Mouse (Mus musculus) retina, embryonic 14.5 days (tissue): ENCODE results near the gene Vps72.
A peak's percentile ranks its signal among the peaks of the same experiment; 100 is the strongest.
"Not testable (repeated sequence)": the region's sequence is repeated elsewhere in the genome, so short reads cannot be mapped to it uniquely, and the experiment has no call there.

Experiments used
- DNase-seq: peaks from one replicate; pipeline ENCODE4 v3.0.0-alpha.2; 2015; ENCODE audit warnings: low spot score

Vps72 gene

DNA sequence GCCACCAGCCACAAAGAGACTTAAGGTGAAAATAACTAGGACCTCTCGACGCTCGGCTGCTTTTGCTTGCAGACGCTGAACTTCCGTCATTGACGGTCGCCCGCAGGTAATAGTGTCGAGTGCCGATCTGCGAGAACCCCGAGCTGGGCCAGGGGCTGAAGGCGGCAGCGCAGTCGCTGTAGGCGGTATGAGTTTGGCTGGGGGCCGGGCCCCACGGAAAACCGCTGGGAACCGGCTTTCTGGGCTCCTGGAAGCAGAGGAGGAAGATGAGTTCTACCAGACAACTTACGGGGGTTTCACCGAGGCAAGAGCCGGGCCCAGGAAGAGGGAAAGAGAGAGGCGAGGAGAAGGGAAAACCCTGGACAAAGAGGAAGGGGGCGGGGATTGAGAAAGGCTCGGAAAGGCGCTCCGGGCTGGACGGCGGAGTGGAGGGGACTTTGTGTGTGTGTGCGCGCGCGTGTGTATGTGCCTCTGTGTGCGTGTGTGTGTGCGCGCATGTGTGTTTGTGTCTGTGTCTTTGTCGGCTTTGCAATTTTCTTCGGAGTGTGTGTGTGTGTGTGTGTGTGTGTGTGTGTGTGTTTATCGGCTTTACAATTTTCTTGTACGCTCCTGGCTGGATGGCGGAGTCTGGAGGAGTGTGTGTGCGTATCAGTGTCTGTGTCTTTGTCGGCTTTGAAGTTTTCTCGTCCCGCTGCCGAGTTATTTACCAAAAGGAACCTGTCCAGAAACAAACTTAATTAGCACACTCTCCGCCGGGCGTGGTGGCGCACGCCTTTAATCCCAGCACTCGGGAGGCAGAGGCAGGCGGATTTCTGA is at the start of gene Vps72:
Gene Vps72, plus strand, starts transcription at position 112 of the 816 bp plus-strand sequence.
- peak; percentile 90 for DNase-seq

DNA sequence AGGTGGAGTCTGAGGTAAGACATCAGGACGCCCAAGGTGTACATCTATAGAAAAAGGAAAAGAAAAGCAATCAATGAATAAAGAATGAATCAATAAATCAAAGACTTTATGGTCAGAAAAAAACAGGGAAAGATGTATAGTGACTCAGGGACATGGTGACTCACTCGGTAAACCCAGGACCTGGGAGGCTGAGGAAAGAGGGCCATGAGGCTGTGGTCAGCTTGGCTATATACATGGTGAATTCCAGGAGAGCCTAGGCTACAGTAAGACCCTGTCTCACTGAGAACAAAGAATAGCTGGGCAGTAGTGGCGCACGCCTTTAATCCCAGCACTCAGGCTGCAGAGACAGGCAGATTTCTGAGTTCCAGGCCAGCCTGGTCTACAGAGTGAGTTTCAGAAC is 47.1 kb upstream of the Vps72 start:
- DNase-seq = no peak

DNA sequence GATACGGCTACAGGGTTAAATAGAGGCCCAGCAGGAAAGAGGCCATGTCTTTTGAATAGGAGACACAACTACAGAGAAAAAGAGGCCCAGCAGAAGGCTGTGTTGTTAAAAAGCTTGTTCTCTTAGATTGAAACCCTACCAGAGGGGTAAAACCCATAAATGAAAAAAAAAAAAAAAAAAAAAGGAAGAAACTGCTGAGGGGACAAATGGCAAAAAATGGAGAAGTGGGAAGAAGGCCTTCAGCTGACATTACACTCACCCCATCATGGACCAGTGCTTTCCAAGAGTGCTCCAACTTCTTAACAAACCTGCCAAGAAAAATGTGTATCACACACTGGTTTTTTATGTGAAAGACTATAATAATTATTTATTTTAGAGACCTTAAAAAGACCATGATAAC is 45.3 kb upstream of the Vps72 start:
- no peak for DNase-seq

DNA sequence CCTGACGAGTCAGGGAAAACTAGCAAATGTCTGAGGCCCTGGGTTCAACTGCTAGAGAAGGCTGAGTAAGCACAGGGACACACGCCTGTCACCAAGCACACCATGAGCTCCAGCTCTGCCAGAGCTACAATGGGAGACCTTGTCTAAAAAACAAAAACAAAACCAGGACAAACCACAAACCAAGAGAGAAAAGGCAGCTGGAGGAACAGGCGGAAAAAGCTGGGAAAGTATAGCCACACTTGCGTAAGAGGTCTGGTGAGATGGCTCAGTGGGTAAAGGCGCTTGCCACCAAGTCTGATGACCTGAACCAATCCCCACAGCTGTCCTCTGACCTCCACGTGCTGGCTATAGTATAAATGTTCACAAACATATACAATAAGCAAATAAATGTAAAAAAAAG is 44.7 kb upstream of the Vps72 start:
- DNase-seq = no peak

DNA sequence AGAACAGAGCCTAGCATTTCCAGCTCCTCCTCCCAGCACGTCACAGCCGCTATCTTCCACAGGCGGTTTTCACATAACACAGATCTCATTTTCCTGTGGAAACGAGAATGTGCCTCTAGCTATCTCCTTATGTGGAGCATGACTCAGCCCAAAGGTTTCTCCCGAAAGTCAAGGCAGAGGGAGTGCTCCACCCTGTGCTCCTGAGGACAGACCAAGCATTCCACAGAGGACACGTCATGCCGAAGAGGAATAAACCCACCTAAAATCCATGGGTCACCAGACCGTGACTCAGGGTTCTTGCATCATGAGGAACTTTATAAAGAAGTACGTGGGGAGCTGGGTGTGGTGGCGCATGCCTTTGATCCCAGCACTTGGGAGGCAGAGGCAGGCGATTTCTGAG is 44.3 kb upstream of the Vps72 start:
- DNase-seq = no peak

DNA sequence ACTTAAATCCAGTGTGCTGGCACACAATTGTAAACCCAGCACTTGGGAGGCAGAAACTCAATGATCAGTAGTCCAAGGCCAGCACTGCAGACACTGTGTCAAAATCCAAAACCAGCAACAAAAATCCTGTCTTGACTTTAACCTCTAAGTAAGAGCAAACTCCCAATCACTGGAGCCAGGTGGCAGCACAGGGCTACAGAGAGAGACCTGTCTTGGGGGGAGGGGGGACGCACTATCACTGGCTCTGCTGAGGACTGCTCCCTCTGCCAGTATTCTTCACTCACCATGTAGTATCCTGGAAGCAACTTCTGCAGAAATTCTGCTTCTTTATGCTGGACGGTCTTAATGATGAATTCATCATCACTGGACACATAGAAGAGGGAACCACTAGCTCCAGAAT is 39.2 kb upstream of the Vps72 start:
- DNase-seq = no peak

DNA sequence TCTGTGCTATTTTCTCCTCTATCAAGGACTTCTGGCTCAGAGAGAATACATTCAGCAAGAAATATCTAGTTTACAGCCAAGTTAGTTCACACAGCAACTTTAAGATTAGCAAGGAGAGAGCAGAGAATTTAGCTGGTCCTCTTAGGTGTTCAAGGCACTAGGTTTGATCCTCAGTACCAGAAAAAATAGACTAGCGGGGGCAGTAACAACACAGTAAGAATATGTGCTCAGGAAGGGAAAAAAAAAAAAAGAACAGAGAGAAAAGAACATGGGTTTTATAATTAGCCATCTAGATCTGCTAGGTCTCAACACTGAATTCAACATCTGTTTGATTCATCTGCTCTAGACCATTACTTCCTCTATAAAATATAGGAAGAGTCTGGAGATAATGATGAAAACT is 22.8 kb upstream of the Vps72 start:
- DNase-seq = no peak

DNA sequence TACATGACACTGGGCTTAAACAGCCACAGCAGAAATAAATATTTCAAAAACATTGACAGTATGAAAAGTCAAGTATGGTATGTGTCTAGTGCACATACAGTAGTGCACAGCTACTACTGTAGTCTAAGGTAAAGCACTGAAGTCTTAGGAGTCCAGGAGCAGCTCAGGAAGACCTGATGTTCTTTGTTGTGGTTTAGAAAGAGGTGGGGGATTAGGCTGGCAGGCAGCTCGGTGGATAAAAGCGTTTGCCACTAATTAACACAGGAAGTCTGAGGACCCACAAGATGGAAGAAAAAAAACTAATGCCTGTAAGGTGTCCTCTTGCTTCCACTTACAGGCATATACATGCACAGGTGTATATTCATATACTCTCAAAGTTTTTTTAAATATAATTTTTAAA is 10.0 kb upstream of the Vps72 start:
- DNase-seq = no peak

DNA sequence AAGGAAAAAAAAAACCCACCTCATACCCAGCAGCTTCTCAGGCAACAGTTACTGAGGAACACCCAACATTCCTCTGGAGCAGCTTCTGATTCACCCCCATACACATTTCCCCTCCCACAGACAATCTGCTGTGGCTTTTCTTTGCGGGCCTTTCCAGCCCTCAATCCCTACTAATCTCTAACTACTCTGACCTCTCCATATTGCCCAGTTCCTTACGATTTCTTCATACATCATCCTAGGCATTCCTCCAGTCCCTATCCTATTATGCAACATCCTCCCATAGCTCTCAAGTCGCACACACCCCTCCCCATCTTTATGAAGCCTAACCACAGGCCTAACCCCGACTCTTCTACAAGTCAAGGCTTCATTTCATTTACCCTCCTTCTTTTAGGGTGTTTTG is 5.7 kb upstream of the Vps72 start:
- DNase-seq = no peak

DNA sequence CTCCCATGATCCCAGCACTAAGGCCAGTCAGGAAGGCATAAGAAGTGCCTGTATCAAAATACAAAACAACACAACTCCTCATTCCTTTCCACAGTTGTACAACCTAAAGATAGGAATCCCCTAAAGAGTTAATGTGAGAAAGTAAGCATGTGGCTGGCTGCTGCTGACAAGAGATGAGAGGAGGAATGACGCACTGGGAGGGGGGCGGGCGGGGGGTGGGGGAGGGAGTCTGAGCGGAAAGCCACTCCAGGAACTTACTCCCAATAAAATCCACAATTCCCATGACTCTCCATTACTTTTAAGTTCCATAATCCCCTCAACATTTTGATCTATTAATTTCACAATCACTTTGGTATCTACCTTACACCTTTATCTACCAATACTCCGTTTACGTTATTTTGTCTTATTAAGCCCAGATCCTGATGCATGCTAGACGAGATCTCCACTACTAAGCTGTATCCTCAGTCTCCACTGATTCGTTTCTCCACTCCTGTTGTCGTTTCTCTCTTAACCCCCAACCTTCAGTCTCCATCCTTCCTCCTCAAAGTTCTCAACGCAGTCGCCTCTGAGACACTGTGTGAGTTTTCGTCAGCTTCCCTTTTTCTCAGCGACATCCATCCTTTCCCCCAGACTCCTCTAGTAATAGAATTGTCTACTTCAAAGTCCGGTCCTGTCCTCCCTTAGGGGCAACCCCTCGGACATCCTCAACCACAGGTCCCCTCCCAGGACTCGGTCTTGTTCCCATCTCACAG is 5.1 kb upstream of the Vps72 start:
- peak; percentile 9 for DNase-seq

DNA sequence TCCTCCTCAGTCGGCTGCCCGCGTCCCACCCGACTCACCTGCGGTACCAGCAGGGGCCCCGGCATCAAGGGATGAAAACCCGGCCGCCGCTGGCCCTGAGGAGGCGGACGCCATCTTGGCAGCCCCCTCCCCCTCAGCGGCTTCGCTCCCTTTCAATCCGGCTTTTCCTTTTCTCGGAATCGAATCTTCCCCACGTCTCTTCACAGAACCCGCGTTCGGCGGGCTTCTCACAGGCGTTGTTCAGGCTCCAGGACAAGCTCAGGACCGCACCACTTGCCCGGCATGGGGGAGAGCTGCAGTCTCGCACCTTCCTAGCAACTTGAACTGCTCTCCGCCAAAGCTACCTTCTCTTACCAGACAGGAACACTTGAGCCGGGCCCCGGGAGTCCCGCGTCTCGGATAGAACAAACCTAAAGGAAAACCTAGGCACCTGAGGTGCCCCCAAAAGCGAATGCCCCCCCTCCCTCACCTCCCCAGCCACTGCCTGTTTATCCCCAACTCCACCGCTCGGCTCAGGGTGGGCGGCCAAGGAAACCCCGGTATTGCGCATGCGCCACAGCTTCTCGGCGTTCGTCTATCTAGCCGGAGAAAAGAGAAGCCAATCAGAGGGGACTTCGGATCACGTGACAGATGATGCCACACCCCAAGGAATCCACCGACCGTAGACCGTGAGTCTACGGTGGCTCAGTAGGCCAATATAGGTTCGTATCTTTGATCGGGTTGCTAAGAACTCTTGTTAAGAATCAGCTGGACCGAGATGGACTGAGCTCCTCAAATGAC is 4.3 kb upstream of the Vps72 start, which contains the start of gene Pip5k1a:
Gene Pip5k1a, minus strand, starts transcription at position 593 of the 780 bp plus-strand sequence.
- DNase-seq = peak; percentile 100

DNA sequence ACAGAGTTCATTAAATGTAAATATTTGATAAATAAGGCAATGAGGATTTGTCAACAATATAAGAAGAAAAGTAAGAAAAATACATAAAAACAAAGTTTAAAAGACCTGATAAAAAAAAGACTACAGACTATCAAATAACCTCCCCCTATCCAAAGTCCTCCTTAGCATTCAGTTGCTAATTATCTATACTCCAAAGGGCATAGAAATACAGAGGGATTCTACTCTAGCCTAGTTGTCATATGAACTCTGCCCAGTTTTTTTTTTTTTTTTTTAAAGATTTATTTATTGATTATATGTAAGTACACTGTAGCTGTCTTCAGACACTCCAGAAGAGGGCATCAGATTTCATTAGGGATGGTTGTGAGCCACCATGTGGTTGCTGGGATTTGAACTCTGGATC is 3.5 kb upstream of the Vps72 start:
- DNase-seq = not testable (repeated sequence)

DNA sequence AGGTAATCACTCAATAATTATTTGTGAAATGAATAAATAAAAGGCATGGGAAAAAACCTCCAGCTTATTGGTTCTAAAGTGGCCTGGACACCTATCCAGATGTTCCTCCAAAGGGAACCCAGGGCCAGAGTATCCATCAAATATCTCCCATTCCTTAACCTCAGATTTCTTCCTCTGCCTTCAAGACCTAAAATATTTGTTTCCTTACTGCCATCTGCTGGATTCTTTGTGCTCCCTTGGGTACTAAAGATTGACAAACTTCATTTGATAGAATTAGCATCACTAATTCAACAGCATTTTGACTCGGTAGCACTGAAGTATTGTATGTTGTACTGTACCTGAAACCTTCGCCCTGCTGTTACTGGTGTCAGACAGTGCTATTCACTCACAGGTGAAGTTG is 2.9 kb upstream of the Vps72 start:
- peak; percentile 22 for DNase-seq

DNA sequence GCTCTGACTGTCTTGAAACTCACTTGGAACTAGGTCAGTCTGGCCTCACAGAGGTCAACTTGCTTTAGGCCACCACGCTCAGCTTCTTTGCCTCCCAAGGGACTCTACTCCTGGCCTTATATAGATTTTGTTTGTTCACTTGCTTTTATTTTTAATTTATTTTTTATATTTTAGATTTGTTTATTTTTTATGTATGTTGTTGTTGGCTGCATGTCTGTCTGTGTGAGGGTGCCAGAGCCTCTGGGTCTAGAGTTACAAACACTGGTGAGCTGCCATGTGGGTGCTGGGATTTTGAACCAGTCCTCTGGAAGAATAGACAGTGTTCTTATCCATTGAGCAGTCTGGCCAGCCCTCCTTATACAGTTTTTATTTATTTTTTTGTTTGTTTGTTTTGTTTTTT is 1.9 kb downstream of the Vps72 start:
- no peak for DNase-seq

DNA sequence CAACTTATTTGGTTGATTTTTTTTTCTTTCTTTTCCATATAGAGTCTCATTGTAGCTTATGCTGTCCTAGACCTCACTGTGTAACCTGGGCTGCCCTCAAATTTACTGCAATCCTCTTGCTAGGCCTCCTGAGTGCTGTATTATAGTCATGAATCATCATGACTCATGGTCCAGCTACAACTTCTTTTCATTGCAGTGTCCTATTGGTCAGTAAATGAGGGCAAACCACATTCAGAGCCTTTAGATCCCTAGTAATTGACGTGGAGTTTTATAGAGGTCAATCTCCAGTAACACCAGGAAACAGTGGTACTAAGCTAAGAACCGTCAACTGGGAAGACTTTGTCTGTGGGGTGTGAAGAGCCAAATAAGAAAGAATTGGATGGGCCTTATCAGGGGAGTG is 6.9 kb downstream of the Vps72 start:
- DNase-seq = no peak

DNA sequence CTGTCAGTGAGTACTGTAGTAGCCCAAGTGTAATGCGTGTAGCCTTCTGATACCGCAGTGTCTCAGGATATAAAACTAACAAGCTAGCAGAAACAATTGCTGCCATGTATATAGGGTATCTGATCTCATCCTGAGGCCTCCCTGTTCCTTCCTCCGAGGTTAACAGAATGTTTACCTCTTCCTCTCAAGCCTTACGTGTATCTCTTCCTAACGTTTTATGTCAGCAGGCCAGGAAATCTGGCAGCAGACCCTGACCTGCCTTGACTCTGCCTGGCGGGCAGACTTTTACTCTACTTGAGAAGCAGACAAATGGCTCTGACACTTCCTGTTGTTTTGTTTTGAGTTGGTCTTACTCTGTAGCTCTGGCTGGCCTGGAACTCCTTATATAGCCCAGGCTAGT is 10.8 kb downstream of the Vps72 start:
- DNase-seq = no peak

DNA sequence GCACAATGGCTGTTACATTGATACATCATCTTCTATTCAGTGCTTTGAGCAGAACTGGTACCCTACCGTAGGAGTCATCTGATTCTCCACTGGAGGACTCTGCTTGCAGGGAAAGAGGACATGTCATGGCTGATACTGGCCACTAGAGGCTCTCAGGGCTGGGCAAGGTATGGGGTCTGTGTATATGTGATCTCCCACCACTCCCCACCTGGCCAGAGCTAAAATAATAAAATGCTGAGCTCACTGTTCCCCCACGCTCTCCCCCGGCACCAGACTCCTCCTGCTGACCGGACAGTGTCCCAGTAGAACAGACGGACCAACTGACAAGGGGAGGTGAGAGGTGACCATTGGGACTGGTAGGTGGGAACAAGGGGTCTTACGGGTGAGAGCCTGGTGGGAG is 13.4 kb downstream of the Vps72 start, which contains the start of gene Tmod4:
Gene Tmod4, plus strand, starts transcription at position 231 of the 400 bp plus-strand sequence.
- DNase-seq = peak; percentile 49

DNA sequence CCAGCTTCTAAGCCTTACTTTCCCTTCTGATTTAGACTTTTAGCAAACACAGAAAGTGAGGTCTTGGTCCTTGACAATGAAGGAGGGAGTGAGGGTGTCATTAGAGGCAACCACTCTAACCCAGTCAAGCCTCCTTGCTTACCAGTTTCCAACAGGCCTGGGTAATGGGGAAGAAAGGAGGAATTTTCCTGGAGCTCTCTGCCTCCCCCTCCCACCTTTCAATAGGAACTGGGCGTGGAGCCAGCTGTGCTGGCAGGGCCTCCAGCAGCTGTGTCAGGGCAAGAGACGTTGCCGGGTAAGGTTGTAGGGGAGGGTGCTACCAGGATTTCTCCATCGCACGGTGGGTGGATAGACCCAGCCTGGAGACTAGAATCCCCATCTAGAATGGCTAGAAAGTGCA is 14.2 kb downstream of the Vps72 start:
- DNase-seq = no peak

DNA sequence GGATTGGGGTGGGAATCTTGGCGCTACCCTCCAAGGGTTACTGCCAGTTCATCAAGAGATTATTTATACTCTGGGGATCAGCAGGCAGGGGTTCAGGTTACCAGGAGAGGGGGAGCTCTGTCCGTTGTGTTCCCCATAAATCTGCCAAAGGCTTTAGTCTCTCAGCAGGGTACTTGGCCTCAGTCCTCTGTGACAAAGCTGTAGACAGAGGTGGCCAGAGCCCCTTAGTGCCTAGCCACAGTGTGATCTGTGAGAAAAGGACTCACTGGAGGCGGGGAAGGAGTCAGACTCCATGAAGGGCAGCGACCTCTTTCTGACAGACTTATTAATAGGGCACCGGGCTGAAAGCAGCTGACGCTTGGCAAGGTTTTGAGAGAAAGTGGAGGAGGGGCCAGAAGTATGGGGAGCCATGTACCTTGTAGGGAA is 18.4 kb downstream of the Vps72 start:
- no peak for DNase-seq

DNA sequence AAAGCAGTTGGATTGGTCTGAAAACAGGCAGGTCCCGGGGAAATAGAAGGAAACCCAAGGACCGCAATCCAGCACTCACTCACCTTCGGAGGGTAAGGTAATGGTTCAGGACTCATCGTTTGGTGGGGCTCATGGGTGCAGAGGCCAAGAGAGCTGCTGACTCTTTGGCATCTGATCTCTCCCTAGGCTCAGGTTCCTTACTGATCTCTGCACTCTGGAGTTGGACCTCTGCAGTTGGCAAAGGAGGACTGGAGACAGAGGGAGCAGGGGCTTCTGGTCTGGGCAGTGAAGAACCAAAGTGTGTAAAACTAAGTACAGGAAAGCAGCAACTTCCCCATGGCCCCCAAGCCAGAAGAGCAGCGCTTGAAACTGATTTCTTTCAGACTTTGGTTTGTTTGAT is 19.3 kb downstream of the Vps72 start:
- DNase-seq = no peak

DNA sequence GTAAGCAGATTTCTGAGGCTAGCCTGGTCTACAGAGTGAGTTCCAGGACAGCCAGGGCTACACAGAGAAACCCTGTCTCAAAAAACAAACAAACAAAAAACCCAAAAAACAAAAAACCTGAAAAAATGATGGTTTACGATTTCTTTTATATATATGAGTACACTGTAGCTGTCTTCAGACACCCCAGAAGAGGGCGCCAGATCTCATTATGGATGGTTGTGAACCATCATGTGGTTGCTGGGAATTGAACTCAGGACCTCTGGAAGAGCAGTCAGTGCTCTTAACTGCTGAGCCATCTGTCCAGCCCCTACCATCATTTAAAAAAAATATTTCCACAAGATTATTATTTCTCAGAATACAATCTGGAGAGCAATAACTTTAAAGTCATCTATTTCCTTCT is 21.6 kb downstream of the Vps72 start:
- not testable (repeated sequence) for DNase-seq

DNA sequence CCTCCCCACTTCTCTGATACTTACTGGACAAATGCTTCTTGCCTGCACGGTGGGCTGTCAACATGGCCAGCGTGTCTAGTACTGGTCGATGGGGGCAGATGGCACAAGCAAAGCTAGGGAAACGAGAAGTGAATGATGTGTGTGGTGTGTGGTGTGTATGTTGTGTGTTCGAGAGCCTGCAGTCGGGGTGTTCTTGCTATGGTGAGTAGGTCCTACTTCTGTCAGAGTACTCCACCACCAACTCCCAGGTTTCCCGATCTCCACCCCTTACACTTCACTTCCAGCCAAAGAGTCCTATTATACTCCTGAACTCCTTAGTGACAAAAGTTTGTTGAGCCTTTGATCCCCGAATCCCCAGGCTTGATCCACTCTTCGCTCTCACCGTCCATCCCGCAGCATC is 22.4 kb downstream of the Vps72 start:
- no peak for DNase-seq

DNA sequence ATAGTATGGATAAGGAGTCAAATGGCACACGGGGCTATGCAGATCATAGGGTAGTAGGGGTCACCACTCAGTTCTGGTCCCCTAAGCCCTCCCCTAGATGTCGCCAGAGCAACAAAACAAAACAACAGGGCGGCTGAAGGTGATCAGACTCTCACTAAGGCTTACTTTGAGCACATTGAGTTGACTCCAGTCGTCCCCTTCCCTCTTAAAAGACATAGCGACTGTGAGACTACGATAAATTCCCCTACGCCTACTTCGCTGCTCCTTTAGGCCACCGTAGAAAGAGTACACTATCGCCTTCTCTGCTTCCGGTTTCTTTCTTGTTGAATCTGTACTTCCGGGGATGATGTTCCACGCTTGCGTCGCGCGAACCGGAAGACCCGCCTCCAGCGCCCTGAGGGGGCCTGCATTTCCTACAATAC is 22.9 kb downstream of the Vps72 start, which contains the start of the genes Scnm1 and Lysmd1:
Gene Scnm1, minus strand, starts transcription at position 332 of the 422 bp plus-strand sequence.
Gene Lysmd1, plus strand, starts transcription at position 409 of the 422 bp plus-strand sequence.
- peak; percentile 95 for DNase-seq
